Mouse (Mus musculus) frontal cortex, adult 2 months (tissue): ENCODE measurements at regions not wholly inside any gene's neighbourhood (a gene's known extent, or its start where the extent isn't known, plus 50 kb on each side); places are given as distances from the start of the nearest gene placed in this dataset.

Experiments
- DNase-seq, 2 experiments: peaks; one replicate each; pipeline ENCODE4 v3.0.0; 2022; ENCODE audit warnings: low spot score in 1 of 2; ENCODE audit errors: extremely low spot score in 1 of 2

- DNase-seq: no peak
These were observed 327.4 kb downstream of the Adgrl2 start for GRCm38 (mm10) chr3:148662888-148663477.

GRCm38 (mm10) chr3:148659024-148659423 is 331.3 kb downstream of the Adgrl2 start:
- no peak for DNase-seq

GRCm38 (mm10) chr3:148658368-148658767 is 332.0 kb downstream of the Adgrl2 start:
- DNase-seq: no peak

GRCm38 (mm10) chr3:148656187-148656586 is 334.2 kb downstream of the Adgrl2 start:
- peak; percentile 40 to 65 for DNase-seq

- no peak for DNase-seq
These were observed 340.1 kb downstream of the Adgrl2 start for GRCm38 (mm10) chr3:148650241-148650640.

- DNase-seq: no peak
These were observed 345.4 kb downstream of the Adgrl2 start for GRCm38 (mm10) chr3:148644924-148645323.

- DNase-seq: no peak
These were observed 348.8 kb downstream of the Adgrl2 start for GRCm38 (mm10) chr3:148641581-148641980.

- no peak for DNase-seq
These were observed 349.7 kb downstream of the Adgrl2 start for GRCm38 (mm10) chr3:148640680-148641101.

- DNase-seq: no peak
These were observed 355.3 kb downstream of the Adgrl2 start for GRCm38 (mm10) chr3:148635101-148635500.

GRCm38 (mm10) chr3:148634352-148634751 is 356.0 kb downstream of the Adgrl2 start:
- no peak for DNase-seq

GRCm38 (mm10) chr3:148633291-148633690 is 357.1 kb downstream of the Adgrl2 start:
- DNase-seq: no peak

GRCm38 (mm10) chr3:148632449-148632848 is 357.9 kb downstream of the Adgrl2 start:
- no peak for DNase-seq

- DNase-seq: no peak
These were observed 358.8 kb downstream of the Adgrl2 start for GRCm38 (mm10) chr3:148631415-148632192.

GRCm38 (mm10) chr3:148630865-148631264 is 359.5 kb downstream of the Adgrl2 start:
- DNase-seq: no peak

- DNase-seq: no peak
These were observed 375.2 kb downstream of the Adgrl2 start for GRCm38 (mm10) chr3:148614971-148615671.

- DNase-seq: no peak
These were observed 376.9 kb downstream of the Adgrl2 start for GRCm38 (mm10) chr3:148613443-148613842.

GRCm38 (mm10) chr3:148603276-148603675 is 387.1 kb downstream of the Adgrl2 start:
- DNase-seq: no peak

- DNase-seq: no peak
These were observed 387.6 kb downstream of the Adgrl2 start for GRCm38 (mm10) chr3:148602730-148603255.

GRCm38 (mm10) chr3:148595561-148595960 is 394.8 kb downstream of the Adgrl2 start:
- DNase-seq: no peak

GRCm38 (mm10) chr3:148589556-148589955 is 400.8 kb downstream of the Adgrl2 start:
- no peak for DNase-seq

- DNase-seq: no peak
These were observed 414.6 kb downstream of the Adgrl2 start for GRCm38 (mm10) chr3:148575735-148576134.
